Mouse (Mus musculus) liver, adult 2 months (tissue): ENCODE measurements at regions not wholly inside any gene's neighbourhood (a gene's known extent, or its start where the extent isn't known, plus 50 kb on each side); places are given as distances from the start of the nearest gene placed in this dataset.

Source experiments
- CTCF ChIP-seq: fragments of 200-500 bp; IDR thresholded peaks from 2 replicates; pipeline ENCODE4 v1.5.1; 2011; ENCODE audit warnings: low read depth, low read length, control low read depth
- POLR2A ChIP-seq: fragments of 200-500 bp; IDR thresholded peaks from 2 replicates; pipeline ENCODE4 v1.6.1; 2011; ENCODE audit warnings: low read length, control low read depth; ENCODE audit not compliant: insufficient read depth; ENCODE audit errors: extremely low read depth

GRCm38 (mm10) chr14:76931398-76931797 is 105.2 kb upstream of the Ccdc122 start:
- TF ChIP-seq CTCF (no peak), POLR2A (no peak)
